Mouse (Mus musculus): ENCODE measurements around the gene 1700017B05Rik. TPM values are rescaled to one million over a fixed set of nuclear protein-coding genes. Genes with fewer than 3 reads are reported as not detected.
"Not testable (repeated sequence)": the region's sequence is repeated elsewhere in the genome, so short reads cannot be mapped to it uniquely, and the experiment has no call there.

The 1700017B05Rik gene
- polyA plus RNA-seq (2015; fragmentation: Nextera tagmentation; extraction: Ambion mirVana) = 4.1 and 10.9 TPM in 2 replicates

DNA sequence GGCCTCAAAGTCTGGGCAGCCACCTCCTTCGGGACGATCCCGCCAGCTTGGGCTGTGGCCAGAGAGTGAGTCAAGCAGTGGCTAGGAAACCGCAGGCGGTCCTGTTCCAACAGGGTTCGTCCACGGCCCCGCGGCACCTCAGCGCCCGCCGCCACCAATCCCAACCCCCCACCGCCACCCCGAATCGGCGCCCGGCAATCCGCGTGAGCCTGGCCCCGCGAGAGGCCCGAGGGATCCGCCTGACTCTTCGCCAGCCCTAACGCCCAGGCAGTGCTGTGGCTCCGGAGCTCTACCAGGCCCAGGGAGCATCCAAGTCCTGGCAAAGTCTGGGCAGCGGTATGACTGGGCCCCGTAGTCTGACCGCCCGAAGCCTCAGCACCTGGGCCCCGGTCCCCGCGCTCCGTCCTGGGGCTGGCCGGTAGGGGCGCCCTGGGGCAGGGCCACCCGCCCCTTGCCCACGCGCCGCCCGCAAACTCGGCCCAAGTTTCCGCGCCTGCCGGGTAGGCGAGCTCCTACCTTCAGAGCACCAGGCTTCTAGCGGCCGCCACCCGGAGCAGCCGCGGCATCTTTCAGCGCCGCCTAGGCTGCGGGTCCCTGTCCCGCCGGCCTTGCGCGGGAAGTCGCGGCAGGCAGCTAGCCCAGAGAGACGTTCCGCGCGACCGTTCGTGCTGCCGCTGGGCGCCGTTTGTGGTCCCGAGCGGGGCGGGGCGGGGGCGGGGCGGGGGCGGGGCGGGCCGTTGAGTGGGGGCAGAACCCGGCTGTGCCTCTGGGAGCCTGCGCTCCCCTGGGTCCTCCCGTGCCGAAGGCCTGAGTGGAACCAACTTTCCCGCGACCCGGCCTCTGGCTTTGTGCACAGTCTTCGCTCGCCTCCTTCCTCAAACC is at the start of gene 1700017B05Rik:
Gene 1700017B05Rik (minus strand): TSS at position 700 of the 882 bp plus-strand sequence.
- Histone ChIP-seq H3K9me3 (replicated peaks) (no peaks in the 10 kb centered on the region), H3K36me3 (no peaks in the 10 kb centered on the region), H3K9ac (replicated peaks) (peak within 1 kb of the TSS; percentile 70), H3K27me3 (replicated peaks) (peaks cover 27% of the 10 kb centered on the region), H3K27ac (replicated peaks) (peak within 1 kb of the TSS; percentile 73; the same call in 1 of the 2 replicates), H3K4me2 (peak within 1 kb of the TSS; percentile 87), H3K4me3 (replicated peaks) (peak within 1 kb of the TSS; percentile 55), H3K4me1 (peaks cover 26% of the 10 kb centered on the region)
- ATAC-seq (ENCODE audit: low FRiP score) = peak; percentile 71
- WGBS = under 1% methylated on average over 70 of the region's 87 CpGs

GRCm38 (mm10) chr9:57310895-57311294 is 48.5 kb upstream of the 1700017B05Rik start:
- Histone ChIP-seq H3K4me2 (no peak overlapping the region), H3K9ac (replicated peaks) (no peak overlapping the region), H3K4me3 (replicated peaks) (no peak overlapping the region), H3K4me1 (no peaks in the 10 kb centered on the region), H3K9me3 (replicated peaks) (no peaks in the 10 kb centered on the region), H3K27me3 (replicated peaks) (no peaks in the 10 kb centered on the region), H3K36me3 (no peaks in the 10 kb centered on the region), H3K27ac (replicated peaks) (no peak overlapping the region)
- 94% methylated on average over 2 of the region's 2 CpGs for WGBS
- no peak for ATAC-seq (ENCODE audit: low FRiP score)

DNA sequence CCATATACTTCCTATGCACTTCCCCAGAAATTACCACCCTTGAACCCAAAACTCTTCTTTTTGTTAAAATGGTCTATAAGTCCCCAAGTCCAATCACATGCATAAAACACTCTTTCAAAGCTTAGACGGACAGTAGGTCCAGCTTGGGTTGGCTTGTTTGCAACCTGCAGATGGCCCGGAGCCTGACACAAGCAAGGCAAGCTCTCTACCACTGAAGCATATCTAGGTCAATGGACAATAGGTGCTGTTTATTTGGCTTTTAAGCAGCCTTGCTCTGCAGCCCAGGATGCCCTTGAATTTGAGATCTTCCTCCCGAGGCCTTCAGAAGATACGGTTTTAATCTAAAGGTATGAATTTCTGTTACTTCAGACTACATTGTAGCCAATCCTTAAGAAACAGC is 46.9 kb upstream of the 1700017B05Rik start:
- H3K9me3 ChIP-seq (replicated peaks) = no peaks in the 10 kb centered on the region
- 88% methylated on average over 4 of the region's 4 CpGs for WGBS
- H3K36me3 ChIP-seq = no peaks in the 10 kb centered on the region
- ATAC-seq (ENCODE audit: low FRiP score) = no peak
- H3K4me1 ChIP-seq = no peaks in the 10 kb centered on the region
- no peak overlapping the region for H3K4me3 ChIP-seq (replicated peaks)
- H3K27me3 ChIP-seq (replicated peaks) = no peaks in the 10 kb centered on the region
- no peak overlapping the region for H3K27ac ChIP-seq (replicated peaks)
- no peak overlapping the region for H3K4me2 ChIP-seq
- H3K9ac ChIP-seq (replicated peaks) = no peak overlapping the region

GRCm38 (mm10) chr9:57307456-57307855 is 45.0 kb upstream of the 1700017B05Rik start:
- Histone ChIP-seq H3K36me3 (no peaks in the 10 kb centered on the region), H3K4me1 (no peaks in the 10 kb centered on the region), H3K9me3 (replicated peaks) (no peaks in the 10 kb centered on the region), H3K27ac (replicated peaks) (no peak overlapping the region), H3K27me3 (replicated peaks) (no peaks in the 10 kb centered on the region), H3K9ac (replicated peaks) (no peak overlapping the region), H3K4me2 (no peak overlapping the region), H3K4me3 (replicated peaks) (no peak overlapping the region)
- no peak for ATAC-seq (ENCODE audit: low FRiP score)
- 87% methylated on average over 4 of the region's 4 CpGs for WGBS

DNA sequence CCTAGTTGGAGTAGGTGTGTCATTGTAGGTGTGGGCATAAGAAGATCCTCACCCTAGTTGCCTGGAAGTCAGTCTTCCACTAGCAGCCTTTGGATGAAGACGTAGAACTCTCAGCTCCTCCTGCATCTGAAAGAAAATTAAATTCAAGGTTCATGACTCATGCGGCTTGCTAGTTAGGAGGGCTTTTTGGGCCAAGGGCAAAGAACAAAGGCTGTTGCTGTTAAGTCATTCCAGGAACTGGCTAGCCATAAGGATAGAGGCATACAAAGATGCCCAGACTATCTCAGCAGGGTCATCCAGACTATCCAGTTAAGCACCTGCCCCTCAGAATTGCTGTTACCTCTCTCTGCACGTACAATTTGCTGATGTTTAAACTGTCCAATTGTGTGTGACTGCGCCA is 42.3 kb upstream of the 1700017B05Rik start:
- not testable (repeated sequence) for H3K4me1 ChIP-seq; H3K9ac ChIP-seq (replicated peaks); H3K9me3 ChIP-seq (replicated peaks); H3K36me3 ChIP-seq; H3K27ac ChIP-seq (replicated peaks); H3K4me2 ChIP-seq; H3K27me3 ChIP-seq (replicated peaks); H3K4me3 ChIP-seq (replicated peaks); ATAC-seq (ENCODE audit: low FRiP score)
- 93% methylated on average over 4 of the region's 4 CpGs for WGBS

- no peak overlapping the region for H3K4me3 ChIP-seq (replicated peaks)
- no peaks in the 10 kb centered on the region for H3K27me3 ChIP-seq (replicated peaks)
- no peak for ATAC-seq (ENCODE audit: low FRiP score)
- H3K4me1 ChIP-seq = no peaks in the 10 kb centered on the region
- no peaks in the 10 kb centered on the region for H3K9me3 ChIP-seq (replicated peaks)
- H3K27ac ChIP-seq (replicated peaks) = no peak overlapping the region
- no peak overlapping the region for H3K4me2 ChIP-seq
- no peaks in the 10 kb centered on the region for H3K36me3 ChIP-seq
- H3K9ac ChIP-seq (replicated peaks) = no peak overlapping the region
- 95% methylated on average over 2 of the region's 2 CpGs for WGBS
These were observed 41.8 kb upstream of the 1700017B05Rik start for GRCm38 (mm10) chr9:57304251-57304650.

- H3K9me3 ChIP-seq (replicated peaks) = no peaks in the 10 kb centered on the region
- H3K4me3 ChIP-seq (replicated peaks) = no peak overlapping the region
- H3K27me3 ChIP-seq (replicated peaks) = no peaks in the 10 kb centered on the region
- H3K4me2 ChIP-seq = no peak overlapping the region
- no peak overlapping the region for H3K27ac ChIP-seq (replicated peaks)
- no peak overlapping the region for H3K9ac ChIP-seq (replicated peaks)
- no peaks in the 10 kb centered on the region for H3K4me1 ChIP-seq
- ATAC-seq (ENCODE audit: low FRiP score) = no peak
- H3K36me3 ChIP-seq = no peaks in the 10 kb centered on the region
- 100% methylated on average over 1 of the region's 1 CpGs for WGBS
These were observed 40.9 kb upstream of the 1700017B05Rik start for GRCm38 (mm10) chr9:57303356-57303755.

- no peak for ATAC-seq (ENCODE audit: low FRiP score)
- no peaks in the 10 kb centered on the region for H3K36me3 ChIP-seq
- no peak overlapping the region for H3K9ac ChIP-seq (replicated peaks)
- no peak overlapping the region for H3K27ac ChIP-seq (replicated peaks)
- WGBS = 95% methylated on average over 2 of the region's 2 CpGs
- no peaks in the 10 kb centered on the region for H3K4me1 ChIP-seq
- no peaks in the 10 kb centered on the region for H3K9me3 ChIP-seq (replicated peaks)
- H3K4me3 ChIP-seq (replicated peaks) = no peak overlapping the region
- H3K27me3 ChIP-seq (replicated peaks) = no peaks in the 10 kb centered on the region
- no peak overlapping the region for H3K4me2 ChIP-seq
These were observed 38.4 kb upstream of the 1700017B05Rik start for GRCm38 (mm10) chr9:57300825-57301224.

DNA sequence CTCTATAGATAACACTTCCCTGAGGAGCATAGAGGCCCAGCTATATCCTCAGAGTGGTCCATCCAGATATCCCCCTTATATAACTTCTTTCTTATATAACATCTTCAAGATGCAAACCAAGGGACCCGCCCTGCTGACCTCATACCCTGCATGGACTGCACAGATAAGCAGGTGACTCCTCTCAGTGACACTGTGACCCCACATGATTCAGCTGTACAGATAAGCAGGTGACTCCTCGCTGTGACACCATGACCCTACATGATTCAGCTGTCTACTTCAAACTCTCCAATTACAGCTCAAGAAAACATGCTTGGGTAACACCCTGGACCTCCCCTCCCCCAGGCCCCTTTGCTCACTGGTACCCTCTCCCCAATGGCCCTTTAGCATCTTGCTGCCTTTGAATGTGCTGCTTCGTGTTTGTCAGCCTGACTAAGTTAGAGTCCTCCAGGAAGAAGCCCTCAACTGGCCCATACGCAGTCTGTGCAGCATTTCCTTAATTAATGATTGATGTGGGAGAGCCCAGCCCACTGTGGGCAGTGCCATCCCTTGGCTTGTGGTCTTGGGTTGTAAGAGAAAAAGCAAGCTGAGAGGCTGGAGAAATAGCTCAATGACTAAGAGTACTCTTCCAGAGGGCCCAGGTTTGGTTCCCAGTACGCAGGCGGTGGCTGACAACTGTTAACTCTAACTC is 37.5 kb upstream of the 1700017B05Rik start:
- ATAC-seq (ENCODE audit: low FRiP score) = no peak
- Histone ChIP-seq H3K4me3 (replicated peaks) (no peak overlapping the region), H3K9ac (replicated peaks) (no peak overlapping the region), H3K36me3 (no peaks in the 10 kb centered on the region), H3K4me2 (no peak overlapping the region), H3K27me3 (replicated peaks) (no peaks in the 10 kb centered on the region), H3K27ac (replicated peaks) (no peak overlapping the region), H3K9me3 (replicated peaks) (no peaks in the 10 kb centered on the region), H3K4me1 (no peaks in the 10 kb centered on the region)
- WGBS = 79% methylated on average over 6 of the region's 6 CpGs

DNA sequence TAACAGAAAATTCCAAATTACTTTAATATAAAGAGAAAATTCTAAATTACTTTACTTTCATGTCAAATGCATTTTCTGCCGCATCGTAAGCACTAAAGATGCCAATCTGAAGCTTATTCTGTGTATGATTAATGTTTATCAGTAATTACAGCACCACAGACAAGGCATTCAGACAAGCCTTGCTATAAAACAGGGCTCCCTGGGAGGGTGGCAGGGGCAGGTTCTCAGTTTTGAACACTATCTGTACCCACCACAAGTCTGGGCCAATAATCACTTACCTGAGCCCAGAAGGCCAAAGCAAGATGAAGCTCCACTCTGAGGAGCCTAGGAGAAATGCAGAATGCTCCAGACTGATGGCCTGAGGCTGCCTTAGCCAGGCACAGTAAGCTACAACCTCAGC is 35.5 kb upstream of the 1700017B05Rik start:
- ATAC-seq (ENCODE audit: low FRiP score) = no peak
- no peaks in the 10 kb centered on the region for H3K9me3 ChIP-seq (replicated peaks)
- 98% methylated on average over 2 of the region's 2 CpGs for WGBS
- no peaks in the 10 kb centered on the region for H3K36me3 ChIP-seq
- H3K4me2 ChIP-seq = no peak overlapping the region
- H3K9ac ChIP-seq (replicated peaks) = no peak overlapping the region
- no peaks in the 10 kb centered on the region for H3K4me1 ChIP-seq
- no peak overlapping the region for H3K4me3 ChIP-seq (replicated peaks)
- no peak overlapping the region for H3K27ac ChIP-seq (replicated peaks)
- H3K27me3 ChIP-seq (replicated peaks) = no peaks in the 10 kb centered on the region

- no peak overlapping the region for H3K4me2 ChIP-seq
- 69% methylated on average over 8 of the region's 8 CpGs for WGBS
- H3K9me3 ChIP-seq (replicated peaks) = no peaks in the 10 kb centered on the region
These were observed 33.9 kb upstream of the 1700017B05Rik start for GRCm38 (mm10) chr9:57296277-57296676.

GRCm38 (mm10) chr9:57295666-57296065 is 33.3 kb upstream of the 1700017B05Rik start:
- H3K9me3 ChIP-seq (replicated peaks) = no peaks in the 10 kb centered on the region
- no peaks in the 10 kb centered on the region for H3K36me3 ChIP-seq
- H3K9ac ChIP-seq (replicated peaks) = no peak overlapping the region
- H3K27ac ChIP-seq (replicated peaks) = no peak overlapping the region
- H3K4me2 ChIP-seq = no peak overlapping the region
- no peak for ATAC-seq (ENCODE audit: low FRiP score)
- no peaks in the 10 kb centered on the region for H3K4me1 ChIP-seq
- WGBS = 90% methylated on average over 3 of the region's 3 CpGs
- no peak overlapping the region for H3K4me3 ChIP-seq (replicated peaks)
- H3K27me3 ChIP-seq (replicated peaks) = no peaks in the 10 kb centered on the region

More at GRCm38 (mm10) chr9:57296277-57296676, 33.9 kb upstream of the 1700017B05Rik start:
- Histone ChIP-seq H3K27me3 (replicated peaks) (no peaks in the 10 kb centered on the region), H3K36me3 (no peaks in the 10 kb centered on the region), H3K4me1 (no peaks in the 10 kb centered on the region), H3K9ac (replicated peaks) (no peak overlapping the region), H3K27ac (replicated peaks) (no peak overlapping the region), H3K4me3 (replicated peaks) (no peak overlapping the region)
- ATAC-seq (ENCODE audit: low FRiP score) = no peak

All from neural tube, embryonic 15.5 days (tissue).